Mouse (Mus musculus) CH12.LX (cell line): ENCODE data around the gene Alad. TPM values are rescaled to one million over a fixed set of nuclear protein-coding genes. Genes with fewer than 3 reads are reported as not detected.

Experiments used
- DNase-seq: peaks from one replicate; pipeline ENCODE4 v3.0.0-alpha.2; 2013; ENCODE audit errors: extremely low read depth
- H3K27ac ChIP-seq: 2 replicates; pipeline ENCODE4 v1.5.1; 2012; ENCODE audit warnings: low read depth, mild to moderate bottlenecking, control low read depth, moderate library complexity; ENCODE audit not compliant: insufficient read depth
- H3K27me3 ChIP-seq: replicated peaks from 2 replicates; pipeline ENCODE3; 2012; ENCODE audit warnings: inconsistent platforms
- H3K36me3 ChIP-seq, 2 experiments: replicated peaks in 1 of 2; 2 replicates each; pipeline versions ENCODE3 to v1.6.1; 2012; ENCODE audit warnings: inconsistent platforms in 1 of 2, low read length in 1 of 2, mild to moderate bottlenecking in 1 of 2, mixed read lengths in 1 of 2, moderate library complexity in 1 of 2; ENCODE audit not compliant: control insufficient read depth in 1 of 2, insufficient read depth in 1 of 2
- H3K4me1 ChIP-seq, 2 experiments: 2 replicates each; pipeline ENCODE4 v1.6.1; 2012; ENCODE audit warnings: inconsistent platforms in 1 of 2, moderate library complexity in 1 of 2; ENCODE audit not compliant: insufficient read depth in 2 of 2, control insufficient read depth in 1 of 2
- H3K4me2 ChIP-seq: 2 replicates; pipeline ENCODE4 v1.6.1; 2012; ENCODE audit warnings: low read depth, mild to moderate bottlenecking, control low read depth; ENCODE audit not compliant: poor library complexity, insufficient read depth, severe bottlenecking
- H3K4me3 ChIP-seq, 3 experiments: fragments of 150-350 bp in 1 of 3; sonication (generic) in 1 of 3; replicated peaks in 1 of 3; 2 replicates each; pipeline versions ENCODE3 to v1.5.1; 2011 to 2012; ENCODE audit warnings: low read depth in 2 of 3, low read length in 2 of 3, mild to moderate bottlenecking in 2 of 3, moderate library complexity in 2 of 3, control low read depth in 1 of 3, improper control_type of control experiment in 1 of 3, inconsistent platforms in 1 of 3, mixed read lengths in 1 of 3; ENCODE audit not compliant: poor library complexity in 1 of 3
- H3K79me2 ChIP-seq: replicated peaks from 2 replicates; pipeline ENCODE4 v1.6.1; 2012; ENCODE audit warnings: mild to moderate bottlenecking, moderate library complexity; ENCODE audit not compliant: control insufficient read depth, poor library complexity, insufficient read depth, severe bottlenecking; ENCODE audit errors: extremely low read depth
- H3K9ac ChIP-seq: 2 replicates; pipeline ENCODE4 v1.6.1; 2012; ENCODE audit warnings: low read depth, mild to moderate bottlenecking, control low read depth, moderate library complexity; ENCODE audit not compliant: insufficient read depth
- H3K9me3 ChIP-seq: replicated peaks from 2 replicates; pipeline ENCODE3; 2012; ENCODE audit warnings: low read length, inconsistent platforms, mixed read lengths
- BHLHE40 ChIP-seq: IDR thresholded peaks from 2 replicates; pipeline ENCODE4 v1.6.1; 2011; ENCODE audit warnings: mild to moderate bottlenecking, low read depth, low read length, improper control_type of control experiment
- CHD2 ChIP-seq: IDR thresholded peaks from 2 replicates; pipeline ENCODE4 v1.6.1; 2011; ENCODE audit warnings: low read length, improper control_type of control experiment
- CTCF ChIP-seq, 2 experiments: IDR thresholded peaks in 1 of 2; conservative IDR thresholded peaks in 1 of 2; 2 replicates each; pipeline ENCODE4 v1.5.1; 2011 to 2012; ENCODE audit warnings: low read depth in 2 of 2, low read length in 2 of 2, improper control_type of control experiment in 1 of 2, inconsistent platforms in 1 of 2, mild to moderate bottlenecking in 1 of 2, moderate library complexity in 1 of 2
- EP300 ChIP-seq: IDR thresholded peaks from 2 replicates; pipeline ENCODE4 v1.6.1; 2011; ENCODE audit warnings: low read length, improper control_type of control experiment
- IRF4 ChIP-seq: IDR thresholded peaks from 2 replicates; pipeline ENCODE4 v1.6.1; 2014; ENCODE audit warnings: low read depth, mild to moderate bottlenecking, inconsistent platforms, low read length, improper control_type of control experiment
- KAT2A ChIP-seq: IDR thresholded peaks from 2 replicates; pipeline ENCODE4 v1.6.1; 2012; ENCODE audit warnings: low read length, improper control_type of control experiment, inconsistent platforms; ENCODE audit not compliant: insufficient replicate concordance
- MAFK ChIP-seq: IDR thresholded peaks from 2 replicates; pipeline ENCODE4 v1.6.1; 2011; ENCODE audit warnings: low read length, improper control_type of control experiment; ENCODE audit not compliant: insufficient replicate concordance
- MAZ ChIP-seq: IDR thresholded peaks from 2 replicates; pipeline ENCODE4 v1.6.1; 2012; ENCODE audit warnings: low read depth, mild to moderate bottlenecking, inconsistent platforms, low read length, improper control_type of control experiment, moderate library complexity
- MXI1 ChIP-seq: IDR thresholded peaks from 2 replicates; pipeline ENCODE4 v1.6.1; 2011; ENCODE audit warnings: mild to moderate bottlenecking, low read depth, low read length, improper control_type of control experiment
- POLR2A ChIP-seq: IDR thresholded peaks from 2 replicates; pipeline ENCODE4 v1.6.1; 2011; ENCODE audit warnings: low read depth, mild to moderate bottlenecking, improper control_type of control experiment, low read length
- POLR2AphosphoS2 ChIP-seq: IDR thresholded peaks from 2 replicates; pipeline ENCODE4 v1.6.1; 2011; ENCODE audit warnings: low read depth, low read length, improper control_type of control experiment
- RAD21 ChIP-seq: IDR thresholded peaks from 2 replicates; pipeline ENCODE4 v1.6.1; 2011; ENCODE audit warnings: low read depth, mild to moderate bottlenecking, low read length, improper control_type of control experiment, moderate library complexity
- SIN3A ChIP-seq: IDR thresholded peaks from 2 replicates; pipeline ENCODE4 v1.6.1; 2012; ENCODE audit warnings: low read length, improper control_type of control experiment, inconsistent platforms
- SMC3 ChIP-seq: IDR thresholded peaks from 2 replicates; pipeline ENCODE4 v1.6.1; 2011; ENCODE audit warnings: low read depth, low read length, improper control_type of control experiment
- TCF12 ChIP-seq: IDR thresholded peaks from 2 replicates; pipeline ENCODE4 v1.6.1; 2014; ENCODE audit warnings: low read depth, mild to moderate bottlenecking, inconsistent platforms, low read length, improper control_type of control experiment
- ZC3H11A ChIP-seq: IDR thresholded peaks from 2 replicates; pipeline ENCODE4 v1.6.1; 2012; ENCODE audit warnings: low read depth, mild to moderate bottlenecking, inconsistent platforms, low read length, improper control_type of control experiment
- ZKSCAN1 ChIP-seq: IDR thresholded peaks from 2 replicates; pipeline ENCODE4 v1.6.1; 2012; ENCODE audit warnings: low read depth, inconsistent platforms, low read length, improper control_type of control experiment, borderline replicate concordance
- ZNF384 ChIP-seq: IDR thresholded peaks from 2 replicates; pipeline ENCODE4 v1.6.1; 2012; ENCODE audit warnings: low read depth, low read length, improper control_type of control experiment, inconsistent platforms
- dilution Hi-C: fragments of 300-500 bp; cut with MboI; formaldehyde crosslinking; loops from 2 replicates; pipeline ENCODE4 v1.14.3; 2020; ENCODE audit warnings: low sequenced_read_pairs; ENCODE audit not compliant: extremely low pct_unique_long_range_greater_than_20kb, extremely low pct_ligation_motif_present
- in situ Hi-C: fragments of 300-500 bp; cut with MboI; formaldehyde crosslinking; loops from 3 replicates; pipeline ENCODE4 v1.14.3; 2019; ENCODE audit warnings: low sequenced_read_pairs, low pct_ligation_motif_present, low pct_unique_long_range_greater_than_20kb, mixed read lengths
- polyA plus RNA-seq: library from polyadenylated mRNA; unstranded; fragments of >175 nt; gene quantifications from 2 replicates; pipeline ENCODE4 v1.2.1, GENCODE M21; 2012; ENCODE audit warnings: low read depth; ENCODE audit not compliant: insufficient read length
- total RNA-seq, 2 experiments: library from RNA; depleted of rRNA; stranded (reverse); fragments of 300-350 nt in 1 of 2; fragments of >200 nt in 1 of 2; gene quantifications; 2 replicates each; pipeline ENCODE4 v1.2.3; 2012 to 2014

Gene Alad
- total and polyA plus RNA-seq, 3 experiments = 35.1 to 79.0 (median 78.2) TPM

DNA sequence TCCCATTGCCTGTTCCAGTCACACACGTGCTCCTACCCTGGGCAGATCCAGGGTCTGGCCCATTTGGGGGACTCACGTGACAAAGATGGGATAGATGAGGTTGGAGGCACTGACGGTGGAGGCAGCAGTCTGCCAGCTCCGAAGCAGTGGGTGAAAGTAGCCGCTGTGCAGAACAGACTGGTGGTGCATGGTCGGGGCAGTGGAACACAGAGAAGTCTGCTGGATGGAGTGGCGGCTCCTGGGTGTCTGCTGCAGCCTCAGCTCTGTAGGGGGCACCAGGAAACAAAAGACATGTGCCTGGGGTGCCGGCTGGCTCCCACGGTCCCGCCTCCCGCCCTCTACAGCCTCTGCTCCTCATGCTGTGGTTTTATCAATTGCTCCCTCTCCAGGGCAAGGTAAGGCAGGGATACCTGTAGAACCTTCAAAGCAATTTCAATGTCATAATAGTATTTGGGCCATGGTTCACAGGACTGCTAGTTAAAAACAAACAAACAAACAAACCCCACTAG is 5.7 kb downstream of the Alad start:
- Histone ChIP-seq H3K27me3 (no peaks in the 10 kb centered on the region), H3K4me2 (no peak overlapping the region), H3K36me3 (peaks cover 50 to 69% of the 10 kb centered on the region in 2 experiments), H3K9ac (no peak overlapping the region), H3K79me2 (no peaks in the 10 kb centered on the region; the same call in 1 of the 2 replicates), H3K27ac (no peak overlapping the region), H3K4me3 (no peak overlapping the region), H3K9me3 (no peaks in the 10 kb centered on the region), H3K4me1 (peaks cover 9 to 31% of the 10 kb centered on the region in 2 experiments)
- in situ Hi-C loops = loop anchor here (10.0 kb wide), 1 partner anchor 169 kb away; no protein-coding TSS in a partner anchor
- dilution Hi-C loops = no loop called here
- no peak for DNase-seq
- no peak for TF ChIP-seq ZKSCAN1
- TF ChIP-seq ZC3H11A = no peak
- TF ChIP-seq EP300 = no peak
- no peak for TF ChIP-seq MAFK
- no peak for TF ChIP-seq POLR2AphosphoS2
- TF ChIP-seq KAT2A = no peak
- no peak for TF ChIP-seq TCF12

DNA sequence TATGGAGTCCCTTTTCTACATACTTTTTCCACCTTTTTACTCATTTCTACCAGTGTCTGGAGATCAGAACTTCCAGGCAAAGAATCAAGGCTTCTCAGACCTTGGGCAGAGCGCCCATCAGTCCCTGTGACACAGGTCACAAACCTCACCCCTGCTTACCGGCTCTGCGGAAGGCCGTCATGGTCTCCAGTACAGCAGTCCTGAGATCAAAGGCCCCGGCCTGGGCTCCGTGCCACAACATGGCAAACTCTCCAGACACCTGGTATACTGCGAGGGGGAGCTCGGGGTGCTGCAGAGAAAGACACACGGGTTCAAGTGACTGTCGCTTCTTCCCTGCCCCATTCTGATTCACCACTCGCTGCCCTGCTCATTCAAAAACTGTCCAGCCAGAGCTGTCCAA is 9.8 kb downstream of the Alad start:
- TF ChIP-seq POLR2A (no peak), KAT2A (no peak), CTCF (conservative IDR thresholded peaks at IDR 0.05 in 1 of 2, IDR thresholded peaks at IDR 0.05 in 1 of 2; ENCODE audit: low read depth in 2 of 2, low read length in 2 of 2) (no peak)
- TF ChIP-seq, all 38 proteins: peak for 0
- in situ Hi-C loops (loop anchor here (5.0 to 10.0 kb wide), 3 partner anchors 83 to 165 kb away; partner anchors contain the start of genes Cdc26 and Prpf4), dilution Hi-C loops (no loop called here)
- Histone ChIP-seq H3K79me2 (no peaks in the 10 kb centered on the region), H3K9me3 (no peaks in the 10 kb centered on the region), H3K27ac (no peak overlapping the region), H3K9ac (no peak overlapping the region), H3K36me3 (peaks cover 63 to 76% of the 10 kb centered on the region in 2 experiments), H3K4me1 (no peaks in the 10 kb centered on the region), H3K27me3 (no peaks in the 10 kb centered on the region), H3K4me3 (no peak overlapping the region), H3K4me2 (no peak overlapping the region)
- no peak for DNase-seq

DNA sequence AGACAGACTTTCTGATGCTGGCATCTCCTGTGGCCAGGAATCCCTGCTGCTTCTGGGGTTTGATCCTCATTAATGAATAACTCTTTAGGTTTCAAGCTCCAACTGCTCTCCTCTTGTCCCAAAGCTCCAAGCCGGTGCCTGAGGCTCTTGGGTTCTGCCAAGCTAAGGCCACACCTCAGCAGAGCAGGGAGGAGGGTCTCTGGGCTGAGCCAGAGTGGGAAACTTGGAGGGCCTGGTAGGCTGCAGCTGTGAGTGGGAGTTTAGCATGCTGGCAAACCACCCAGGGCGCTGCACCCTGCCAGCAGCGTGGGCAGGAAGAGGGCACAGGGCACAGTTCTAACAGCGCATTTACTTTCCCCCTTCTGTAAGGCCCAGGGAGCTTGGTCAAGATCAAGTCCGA is 10.9 kb downstream of the Alad start:
- H3K27me3 ChIP-seq = no peaks in the 10 kb centered on the region
- no peak overlapping the region for H3K27ac ChIP-seq
- H3K4me1 ChIP-seq = no peaks in the 10 kb centered on the region
- peaks cover 61 to 71% of the 10 kb centered on the region in 2 experiments for H3K36me3 ChIP-seq
- no peaks in the 10 kb centered on the region for H3K79me2 ChIP-seq
- dilution Hi-C loops = no loop called here
- no peak for DNase-seq
- in situ Hi-C loops = loop anchor here (5.0 to 10.0 kb wide), 2 partner anchors 82 to 104 kb away; partner anchors contain the start of genes Cdc26 and Prpf4
- H3K4me2 ChIP-seq = no peak overlapping the region
- H3K9me3 ChIP-seq = no peaks in the 10 kb centered on the region
- TF ChIP-seq MAZ = no peak
- TF ChIP-seq CTCF (conservative IDR thresholded peaks at IDR 0.05 in 1 of 2, IDR thresholded peaks at IDR 0.05 in 1 of 2; ENCODE audit: low read depth in 2 of 2, low read length in 2 of 2) = no peak
- no peak for TF ChIP-seq IRF4
- no peak for TF ChIP-seq SIN3A
- no peak for TF ChIP-seq RAD21
- no peak for TF ChIP-seq BHLHE40
- no peak for TF ChIP-seq MAFK
- TF ChIP-seq TCF12 = no peak
- no peak for TF ChIP-seq ZC3H11A
- TF ChIP-seq SMC3 = no peak
- TF ChIP-seq ZNF384 = no peak
- no peak for TF ChIP-seq MXI1
- no peak for TF ChIP-seq CHD2
- TF ChIP-seq, all 38 proteins: peak for 0
- no peak overlapping the region for H3K4me3 ChIP-seq
- no peak overlapping the region for H3K9ac ChIP-seq
